Mouse (Mus musculus): ENCODE measurements around the gene Selenov. TPM values are rescaled to one million over a fixed set of nuclear protein-coding genes. Genes with fewer than 3 reads are reported as not detected.

The Selenov gene
- polyA plus RNA-seq, 1 experiment from 2014 or later = 1.00 TPM

GRCm38 (mm10) chr7:28278279-28278652 is 12.7 kb downstream of the Selenov start:
- H3K9me3 ChIP-seq = no peaks in the 10 kb centered on the region
- H3K4me2 ChIP-seq (replicated peaks) = peak overlapping the region; percentile 80
- no peak for ATAC-seq
- H3K36me3 ChIP-seq = peaks cover 7% of the 10 kb centered on the region
- no peaks in the 10 kb centered on the region for H3K27me3 ChIP-seq
- 94% methylated on average over 7 of the region's 7 CpGs for WGBS
- H3K9ac ChIP-seq (replicated peaks) = peak overlapping the region; percentile 92
- H3K4me1 ChIP-seq (replicated peaks) = peaks cover 20% of the 10 kb centered on the region
- H3K27ac ChIP-seq = peak overlapping the region; percentile 90; the same call in 1 of the 2 replicates
- peak overlapping the region; percentile 69 for H3K4me3 ChIP-seq (replicated peaks)

- H3K4me3 ChIP-seq (replicated peaks) = peak within 1 kb of the TSS; percentile 69
- peak; percentile 87 for ATAC-seq
- peaks cover 12% of the 10 kb centered on the region for H3K36me3 ChIP-seq
- H3K4me2 ChIP-seq (replicated peaks) = peak within 1 kb of the TSS; percentile 80
- peaks cover 20% of the 10 kb centered on the region for H3K4me1 ChIP-seq (replicated peaks)
- peak within 1 kb of the TSS; percentile 90 for H3K27ac ChIP-seq
- no peaks in the 10 kb centered on the region for H3K9me3 ChIP-seq
- 2% methylated on average over 68 of the region's 68 CpGs for WGBS
- no peaks in the 10 kb centered on the region for H3K27me3 ChIP-seq
- H3K9ac ChIP-seq (replicated peaks) = peak within 1 kb of the TSS; percentile 92
Measured at GRCm38 (mm10) chr7:28277615-28278278, 13.2 kb downstream of the Selenov start, which contains the start of gene Eid2b. Gene Eid2b, plus strand, starts transcription at chr7:28277739.

- Histone ChIP-seq H3K9me3 (no peaks in the 10 kb centered on the region), H3K9ac (replicated peaks) (no peak overlapping the region), H3K27me3 (no peaks in the 10 kb centered on the region), H3K27ac (no peak overlapping the region), H3K4me3 (replicated peaks) (no peak overlapping the region; the same call in 1 of the 2 replicates), H3K4me1 (replicated peaks) (peaks cover 20% of the 10 kb centered on the region), H3K4me2 (replicated peaks) (no peak overlapping the region), H3K36me3 (peaks cover 17% of the 10 kb centered on the region)
- 53% methylated on average over 8 of the region's 8 CpGs for WGBS
- peak; percentile 43; the same call in 1 of the 2 replicates for ATAC-seq
Measured at GRCm38 (mm10) chr7:28277237-28277614, 13.8 kb downstream of the Selenov start.

- no peak for ATAC-seq
- 69% methylated on average over 3 of the region's 3 CpGs for WGBS
- H3K36me3 ChIP-seq = peaks cover 41% of the 10 kb centered on the region
Measured at GRCm38 (mm10) chr7:28271761-28272160, 19.2 kb downstream of the Selenov start.

GRCm38 (mm10) chr7:28269355-28269754 is 21.6 kb downstream of the Selenov start:
- whole genome bisulfite sequencing = 95% methylated on average over 12 of the region's 12 CpGs
- Histone ChIP-seq H3K36me3 (peaks cover 41% of the 10 kb centered on the region), H3K9me3 (0 out of 2 replicates have a peak, but pooled peaks cover 3% of the 10 kb centered on the region), H3K4me1 (replicated peaks) (peaks cover 17% of the 10 kb centered on the region), H3K27ac (no peak overlapping the region), H3K9ac (replicated peaks) (no peak overlapping the region), H3K27me3 (no peaks in the 10 kb centered on the region), H3K4me2 (replicated peaks) (peak overlapping the region; percentile 86), H3K4me3 (replicated peaks) (peak overlapping the region; percentile 94)
- ATAC-seq = no peak

More at GRCm38 (mm10) chr7:28271761-28272160, 19.2 kb downstream of the Selenov start:
- Histone ChIP-seq H3K9me3 (0 out of 2 replicates have a peak, but pooled peaks cover 3% of the 10 kb centered on the region), H3K4me3 (replicated peaks) (no peak overlapping the region), H3K27ac (no peak overlapping the region), H3K4me1 (replicated peaks) (peaks cover 17% of the 10 kb centered on the region), H3K4me2 (replicated peaks) (no peak overlapping the region), H3K9ac (replicated peaks) (no peak overlapping the region), H3K27me3 (no peaks in the 10 kb centered on the region)

GRCm38 (mm10) chr7:28268576-28268975 is 22.4 kb downstream of the Selenov start:
- Histone ChIP-seq H3K4me1 (replicated peaks) (peaks cover 17% of the 10 kb centered on the region), H3K9ac (replicated peaks) (peak overlapping the region; percentile 100), H3K4me3 (replicated peaks) (peak overlapping the region; percentile 94), H3K9me3 (0 out of 2 replicates have a peak, but pooled peaks cover 3% of the 10 kb centered on the region), H3K4me2 (replicated peaks) (peak overlapping the region; percentile 86), H3K27me3 (no peaks in the 10 kb centered on the region), H3K36me3 (peaks cover 37% of the 10 kb centered on the region), H3K27ac (peak overlapping the region; percentile 97)
- no peak for ATAC-seq
- 29% methylated on average over 16 of the region's 16 CpGs for WGBS

- Histone ChIP-seq H3K9me3 (0 out of 2 replicates have a peak, but pooled peaks cover 3% of the 10 kb centered on the region), H3K36me3 (peaks cover 32% of the 10 kb centered on the region), H3K4me2 (replicated peaks) (peak overlapping the region; percentile 86), H3K4me3 (replicated peaks) (peak overlapping the region; percentile 94), H3K4me1 (replicated peaks) (peaks cover 17% of the 10 kb centered on the region), H3K9ac (replicated peaks) (peak overlapping the region; percentile 100), H3K27me3 (no peaks in the 10 kb centered on the region), H3K27ac (peak overlapping the region; percentile 97)
- ATAC-seq = peak; percentile 84
- WGBS = under 1% methylated on average over 52 of the region's 62 CpGs
Measured at GRCm38 (mm10) chr7:28268042-28268531, 22.9 kb downstream of the Selenov start.

- Histone ChIP-seq H3K4me1 (replicated peaks) (peaks cover 17% of the 10 kb centered on the region), H3K4me2 (replicated peaks) (peak within 1 kb of the TSS; percentile 86)
- 8% methylated on average over 56 of the region's 57 CpGs for WGBS
Measured at GRCm38 (mm10) chr7:28267129-28268041, 23.6 kb downstream of the Selenov start, which contains the start of gene Eid2. Gene Eid2, plus strand, starts transcription at chr7:28267881.

GRCm38 (mm10) chr7:28265391-28265790 is 25.6 kb downstream of the Selenov start:
- no peaks in the 10 kb centered on the region for H3K9me3 ChIP-seq
- no peak overlapping the region for H3K9ac ChIP-seq (replicated peaks)
- H3K36me3 ChIP-seq = peaks cover 12% of the 10 kb centered on the region
- peaks cover 17% of the 10 kb centered on the region for H3K4me1 ChIP-seq (replicated peaks)
- no peaks in the 10 kb centered on the region for H3K27me3 ChIP-seq
- no peak for ATAC-seq
- no peak overlapping the region for H3K4me3 ChIP-seq (replicated peaks)
- no peak overlapping the region for H3K4me2 ChIP-seq (replicated peaks)
- WGBS = 91% methylated on average over 13 of the region's 13 CpGs
- no peak overlapping the region for H3K27ac ChIP-seq

More at GRCm38 (mm10) chr7:28267129-28268041, 23.6 kb downstream of the Selenov start, which contains the start of gene Eid2:
- Histone ChIP-seq H3K4me3 (replicated peaks) (peak within 1 kb of the TSS; percentile 94), H3K9ac (replicated peaks) (peak within 1 kb of the TSS; percentile 100), H3K27ac (peak within 1 kb of the TSS; percentile 97), H3K9me3 (0 out of 2 replicates have a peak, but pooled peaks cover 3% of the 10 kb centered on the region), H3K36me3 (peaks cover 25% of the 10 kb centered on the region), H3K27me3 (no peaks in the 10 kb centered on the region)
- ATAC-seq = peak; percentile 95

- ATAC-seq = no peak
- no peak overlapping the region for H3K4me2 ChIP-seq (replicated peaks)
- H3K9ac ChIP-seq (replicated peaks) = no peak overlapping the region
- H3K27me3 ChIP-seq = no peaks in the 10 kb centered on the region
- no peak overlapping the region for H3K4me3 ChIP-seq (replicated peaks)
- no peaks in the 10 kb centered on the region for H3K9me3 ChIP-seq
- H3K36me3 ChIP-seq = no peaks in the 10 kb centered on the region
- WGBS = 9% methylated on average over 15 of the region's 15 CpGs
- H3K27ac ChIP-seq = no peak overlapping the region
- H3K4me1 ChIP-seq (replicated peaks) = peaks cover 5% of the 10 kb centered on the region
Measured at GRCm38 (mm10) chr7:28263786-28264185, 27.2 kb downstream of the Selenov start.

- no peak overlapping the region for H3K27ac ChIP-seq
- WGBS = 51% methylated on average over 5 of the region's 5 CpGs
- no peak overlapping the region for H3K4me2 ChIP-seq (replicated peaks)
- no peaks in the 10 kb centered on the region for H3K27me3 ChIP-seq
- H3K4me3 ChIP-seq (replicated peaks) = no peak overlapping the region
- ATAC-seq = no peak
- H3K4me1 ChIP-seq (replicated peaks) = no peaks in the 10 kb centered on the region
- H3K9me3 ChIP-seq = no peaks in the 10 kb centered on the region
- H3K9ac ChIP-seq (replicated peaks) = no peak overlapping the region
- H3K36me3 ChIP-seq = no peaks in the 10 kb centered on the region
Measured at GRCm38 (mm10) chr7:28262861-28263260, 28.1 kb downstream of the Selenov start.

Measured in midbrain, embryonic 13.5 days (tissue).